ENCODE assay signal across 8 mouse cellular contexts in the genomic region with DNA sequence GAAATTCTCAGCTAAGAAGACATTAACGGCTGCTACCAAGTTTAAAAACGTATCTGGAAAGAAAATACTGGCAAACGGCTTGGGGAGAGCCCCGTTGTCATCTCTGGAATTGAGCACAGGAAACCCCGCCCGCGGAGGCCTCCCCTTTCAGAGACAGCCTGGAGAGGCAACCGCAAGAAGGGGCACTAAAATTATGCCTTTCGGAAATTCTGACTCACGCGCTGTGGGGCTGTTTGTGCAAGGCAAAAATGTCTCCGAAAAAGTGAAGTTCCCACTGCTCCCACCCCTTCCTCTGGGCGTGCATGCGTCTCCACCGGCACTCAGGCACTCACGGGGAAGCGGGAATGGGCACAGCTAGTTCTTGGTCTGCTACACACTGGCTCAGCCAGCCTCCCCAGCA. TPM values are rescaled to one million over a fixed set of nuclear protein-coding genes. Genes with fewer than 3 reads are reported as not detected.
A peak's percentile ranks its signal among the peaks of the same experiment; 100 is the strongest.
DNase-seq lines count a peak whose midpoint lies in the region; ATAC-seq and TF ChIP-seq lines count a peak whose summit lies in the region.

No protein-coding gene starts in this region.

- H3K9ac ChIP-seq in midbrain, embryonic 15.5 days: no peak overlapping the region
- H3K9ac ChIP-seq in midbrain, embryonic 16.5 days (ENCODE audit: low read depth, low read length): no peak overlapping the region

- H3K9me3 ChIP-seq in midbrain, embryonic 15.5 days: no peaks in the 10 kb centered on the region
- H3K9me3 ChIP-seq in midbrain, embryonic 16.5 days (replicated peaks; ENCODE audit: control insufficient read depth, low read length, poor library complexity, severe bottlenecking): no peaks in the 10 kb centered on the region

- H3K27ac ChIP-seq in small intestine, adult 2 months (ENCODE audit: insufficient read depth, low read depth, low read length): peak overlapping the region; percentile 29
- no peak overlapping the region for H3K27ac ChIP-seq in midbrain, embryonic 15.5 days
- H3K27ac ChIP-seq in midbrain, embryonic 16.5 days (ENCODE audit: low read length): no peak overlapping the region

- H3K79me2 ChIP-seq in C2C12 (ENCODE audit: control insufficient read depth, insufficient read depth): peaks cover 17% of the 10 kb centered on the region

- WGBS in lung, adult 2 months: 9% methylated on average over 17 of the region's 17 CpGs
- 22% methylated on average over 17 of the region's 17 CpGs for WGBS in small intestine, adult 2 months
- WGBS in midbrain, embryonic 15.5 days: 54% methylated on average over 17 of the region's 17 CpGs
- WGBS in midbrain, embryonic 16.5 days: 56% methylated on average over 17 of the region's 17 CpGs

- DNase-seq in gastrocnemius, postnatal 14 days: peak; percentile 75
- DNase-seq in kidney, adult 18-20 months: peak; percentile 74
- DNase-seq in lung, adult 2 months: peak; percentile 34

- H3ac ChIP-seq in C2C12 (ENCODE audit: control insufficient read depth, insufficient read length, low read depth): peak overlapping the region; percentile 9

- no peak for TF ChIP-seq CTCF in C2C12 (IDR thresholded peaks at IDR 0.05; ENCODE audit: control insufficient read depth, insufficient read depth, insufficient read length)
- no peak for TF ChIP-seq CTCF in lung, adult 2 months (IDR thresholded peaks at IDR 0.05; ENCODE audit: insufficient read depth, low read length)
- no peak for TF ChIP-seq CTCF in small intestine, adult 2 months (IDR thresholded peaks at IDR 0.05; ENCODE audit: extremely low read depth, insufficient read length, insufficient replicate concordance, low read depth, low read length)

- H3K4me2 ChIP-seq in midbrain, embryonic 15.5 days: no peak overlapping the region
- H3K4me2 ChIP-seq in midbrain, embryonic 16.5 days (ENCODE audit: low read length): no peak overlapping the region

- H3K79me3 ChIP-seq in C2C12 (ENCODE audit: low read depth): peaks cover 8% of the 10 kb centered on the region

- no peaks in the 10 kb centered on the region for H3K36me3 ChIP-seq in C2C12 (ENCODE audit: control insufficient read depth, insufficient read depth)
- H3K36me3 ChIP-seq in small intestine, adult 2 months (ENCODE audit: control insufficient read depth, insufficient read depth, low read length): no peaks in the 10 kb centered on the region
- no peaks in the 10 kb centered on the region for H3K36me3 ChIP-seq in midbrain, embryonic 15.5 days (replicated peaks)
- no peaks in the 10 kb centered on the region for H3K36me3 ChIP-seq in midbrain, embryonic 16.5 days (ENCODE audit: control insufficient read depth, insufficient read depth, low read length)

- no peaks in the 10 kb centered on the region for H3K27me3 ChIP-seq in C2C12 (ENCODE audit: control insufficient read depth, insufficient read depth, insufficient read length)
- peaks cover 2% of the 10 kb centered on the region; the same call in 1 of the 2 replicates for H3K27me3 ChIP-seq in small intestine, adult 2 months (ENCODE audit: control insufficient read depth, insufficient read depth, low read length)
- H3K27me3 ChIP-seq in midbrain, embryonic 15.5 days (replicated peaks): peaks cover 34% of the 10 kb centered on the region
- peaks cover 25% of the 10 kb centered on the region for H3K27me3 ChIP-seq in midbrain, embryonic 16.5 days (ENCODE audit: control insufficient read depth, insufficient read depth, low read depth, low read length)

- ATAC-seq in activated CD4-positive, CD25-positive, alpha-beta regulatory T cell, adult 4 months: peak; percentile 62
- no peak for ATAC-seq in midbrain, embryonic 15.5 days (replicated peaks)
- ATAC-seq in midbrain, embryonic 16.5 days: no peak

- no peak overlapping the region for H3K4me3 ChIP-seq in C2C12 (ENCODE audit: insufficient read depth, poor library complexity, severe bottlenecking)
- peak overlapping the region; percentile 21 for H3K4me3 ChIP-seq in lung, adult 2 months (replicated peaks; ENCODE audit: extremely low read depth, low read depth, low read length)
- H3K4me3 ChIP-seq in small intestine, adult 2 months (ENCODE audit: low read depth, low read length): peak overlapping the region; percentile 12; the same call in 1 of the 2 replicates
- no peak overlapping the region for H3K4me3 ChIP-seq in midbrain, embryonic 15.5 days
- no peak overlapping the region for H3K4me3 ChIP-seq in midbrain, embryonic 16.5 days (ENCODE audit: low read depth, low read length)

- no peak for TF ChIP-seq POLR2A in lung, adult 2 months (IDR thresholded peaks at IDR 0.05; ENCODE audit: borderline replicate concordance, extremely low read depth, low read depth, low read length)
- no peak for TF ChIP-seq POLR2A in small intestine, adult 2 months (IDR thresholded peaks at IDR 0.05; ENCODE audit: low read depth, low read length)

- intact Hi-C loops in gastrocnemius, postnatal 14 days (cut with DNase I; ENCODE audit: low total_unique reads): no loop called here

- H3K4me1 ChIP-seq in lung, adult 2 months (ENCODE audit: control insufficient read depth, insufficient read depth, low read length): peaks cover 3% of the 10 kb centered on the region; the same call in 1 of the 2 replicates
- H3K4me1 ChIP-seq in small intestine, adult 2 months (ENCODE audit: control insufficient read depth, insufficient read depth, insufficient read length, low read length): peaks cover 15% of the 10 kb centered on the region
- peaks cover 17% of the 10 kb centered on the region for H3K4me1 ChIP-seq in midbrain, embryonic 15.5 days
- H3K4me1 ChIP-seq in midbrain, embryonic 16.5 days (ENCODE audit: control insufficient read depth, insufficient read depth, low read length): peaks cover 11% of the 10 kb centered on the region

TF ChIP-seq in C2C12, 6 proteins besides CTCF, POLR2A, EP300 and RAD21:
- TF ChIP-seq FOSL1 (IDR thresholded peaks at IDR 0.05; ENCODE audit: insufficient read depth, low read length, poor library complexity, severe bottlenecking) (peak; percentile 81), MAX (IDR thresholded peaks at IDR 0.05) (no peak), USF1 (IDR thresholded peaks at IDR 0.05; ENCODE audit: low read depth) (no peak)

RNA-seq across cellular contexts. Expression of a gene that starts 3.5 kb away (rescaled TPM):
- polyA plus RNA-seq in C2C12 (2012; fragmentation: generic; extraction: Trizol): 24.8 TPM
- polyA plus RNA-seq in activated CD4-positive, CD25-positive, alpha-beta regulatory T cell, adult 4 months (2017; shearing (Covaris generic)): 1 to 10 TPM; 4.1 to 5.4 TPM
- total RNA-seq in gastrocnemius, postnatal 14 days (2021): 1 to 10 TPM; 5.7 TPM
- polyA plus RNA-seq in lung, adult 2 months (2012; rRNA removed): 3.5 and 3.7 TPM in 2 replicates
- polyA plus RNA-seq in small intestine, adult 2 months (2012; rRNA removed): 0.88 and 1.3 TPM in 2 replicates
- 0.40 and 0.49 TPM in 2 replicates for polyA plus RNA-seq in midbrain, embryonic 15.5 days (2015; fragmentation: Nextera tagmentation; extraction: Ambion mirVana)
- polyA plus RNA-seq in midbrain, embryonic 16.5 days (2015; fragmentation: Nextera tagmentation; extraction: Ambion mirVana): 0.16 and 0.25 TPM in 2 replicates

RNA-seq across cellular contexts. Expression of a gene that starts 19.4 kb away (rescaled TPM):
- 92.2 TPM for polyA plus RNA-seq in C2C12 (2012; fragmentation: generic; extraction: Trizol)
- polyA plus RNA-seq in activated CD4-positive, CD25-positive, alpha-beta regulatory T cell, adult 4 months (2017; shearing (Covaris generic)): 1 to 10 TPM; 6.5 to 7.7 TPM
- total RNA-seq in gastrocnemius, postnatal 14 days (2021): 10 to 100 TPM; 66.0 to 67.1 TPM
- polyA plus RNA-seq in lung, adult 2 months (2012; rRNA removed): 43.1 and 54.7 TPM in 2 replicates
- polyA plus RNA-seq in small intestine, adult 2 months (2012; rRNA removed): 74.3 and 82.0 TPM in 2 replicates
- 143 and 144 TPM in 2 replicates for polyA plus RNA-seq in midbrain, embryonic 15.5 days (2015; fragmentation: Nextera tagmentation; extraction: Ambion mirVana)
- polyA plus RNA-seq in midbrain, embryonic 16.5 days (2015; fragmentation: Nextera tagmentation; extraction: Ambion mirVana): 138 and 154 TPM in 2 replicates

Comparison
In these comparisons a context has a peak if more than half of its experiments do, and no peak if none do; other contexts are left out.
1. H3K4me3 ChIP-seq: peak in lung, adult 2 months (single experiment) and small intestine, adult 2 months (single experiment); none in C2C12 (single experiment), midbrain, embryonic 15.5 days (single experiment) and midbrain, embryonic 16.5 days (single experiment).
2. Peak in every context shown above with its lines, with median percentiles within 50 percentile points of each other: DNase-seq.